Mouse (Mus musculus): ENCODE results near the gene Tssk4. TPM values are rescaled to one million over a fixed set of nuclear protein-coding genes. Genes with fewer than 3 reads are reported as not detected.

The Tssk4 gene
- polyA plus RNA-seq, 1 experiment from 2014 or later: 0.57 TPM

DNA sequence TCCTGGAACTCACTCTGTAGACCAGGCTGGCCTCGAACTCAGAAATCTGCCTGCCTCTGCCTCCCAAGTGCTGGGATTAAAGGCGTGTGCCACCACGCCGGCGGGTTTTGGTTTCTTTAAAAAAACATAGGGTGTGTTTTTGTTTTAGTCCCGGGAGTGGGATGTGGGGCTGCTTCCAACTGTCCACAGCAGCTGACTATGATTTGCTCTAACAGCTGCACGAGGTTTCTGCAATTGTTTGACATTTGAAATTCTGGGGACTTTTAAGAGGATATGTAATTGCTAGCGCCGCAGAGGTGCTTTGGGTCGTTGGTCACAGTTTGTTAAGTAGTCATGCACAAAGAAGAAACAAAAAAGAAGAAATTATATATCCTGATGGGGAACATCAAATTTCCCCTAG lies 39.4 kb downstream of the Tssk4 start:
- 84% methylated on average over 10 of the region's 10 CpGs for WGBS
- Histone ChIP-seq H3K36me3 (ENCODE audit: poor library complexity, severe bottlenecking) (no peaks in the 10 kb centered on the region), H3K4me3 (no peak overlapping the region), H3K4me1 (no peaks in the 10 kb centered on the region), H3K27me3 (peaks cover 5% of the 10 kb centered on the region; the same call in 1 of the 2 replicates), H3K9ac (no peak overlapping the region), H3K9me3 (replicated peaks) (no peaks in the 10 kb centered on the region), H3K27ac (no peak overlapping the region), H3K4me2 (no peak overlapping the region)
- ATAC-seq: no peak

DNA sequence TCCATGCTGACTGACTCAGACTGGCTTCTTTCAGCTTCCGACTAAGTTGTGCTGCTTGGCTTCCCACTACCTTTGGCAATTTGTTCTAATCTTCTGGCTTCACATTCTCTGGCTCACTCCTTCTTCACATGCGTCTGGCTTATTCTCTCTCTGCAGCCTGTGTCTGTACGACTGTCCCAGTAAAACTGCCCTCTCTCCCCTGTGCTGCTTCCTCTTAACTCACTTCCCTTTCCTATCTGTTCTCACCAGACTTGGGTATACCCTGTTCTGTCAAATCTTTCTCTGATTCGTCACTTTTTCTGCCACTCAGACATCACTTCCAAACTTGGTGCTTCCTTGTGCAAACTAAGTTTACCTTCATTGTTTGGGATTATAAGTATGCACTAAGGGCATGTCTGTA lies 47.2 kb downstream of the Tssk4 start:
- Histone ChIP-seq H3K36me3 (ENCODE audit: poor library complexity, severe bottlenecking) (no peaks in the 10 kb centered on the region), H3K9ac (no peak overlapping the region), H3K27me3 (no peaks in the 10 kb centered on the region), H3K4me2 (no peak overlapping the region), H3K4me1 (no peaks in the 10 kb centered on the region), H3K9me3 (replicated peaks) (no peaks in the 10 kb centered on the region), H3K4me3 (no peak overlapping the region), H3K27ac (no peak overlapping the region)
- 83% methylated on average over 4 of the region's 4 CpGs for WGBS
- no peak for ATAC-seq

DNA sequence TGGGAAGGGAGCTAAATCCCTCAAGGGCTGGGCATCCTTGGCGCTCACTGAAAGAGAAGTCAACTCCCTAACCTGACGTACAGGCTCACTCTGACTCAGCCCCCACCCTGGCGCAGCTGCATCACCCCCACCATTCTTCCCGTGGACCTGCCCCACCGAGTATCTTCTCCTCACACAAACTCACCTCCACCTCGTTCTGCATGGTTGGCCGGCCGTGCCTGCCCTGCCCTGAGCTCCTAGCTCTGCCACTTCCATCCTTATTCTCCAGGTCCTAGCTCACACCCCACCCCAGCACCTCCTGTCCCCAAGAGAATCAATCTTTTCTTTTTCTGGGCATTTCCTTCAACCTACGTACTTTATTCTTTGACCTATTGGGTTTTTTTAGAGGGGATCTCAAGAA lies 51.1 kb downstream of the Tssk4 start:
- 55% methylated on average over 9 of the region's 9 CpGs for whole genome bisulfite sequencing
- Histone ChIP-seq H3K9ac (no peak overlapping the region), H3K27me3 (no peaks in the 10 kb centered on the region), H3K4me2 (no peak overlapping the region), H3K4me3 (no peak overlapping the region), H3K4me1 (no peaks in the 10 kb centered on the region), H3K36me3 (ENCODE audit: poor library complexity, severe bottlenecking) (no peaks in the 10 kb centered on the region), H3K27ac (no peak overlapping the region), H3K9me3 (replicated peaks) (no peaks in the 10 kb centered on the region)
- ATAC-seq: no peak

Other genes with a start within 250 kb of the Tssk4 start
- gene Dhrs4, start 171.4 kb upstream of the Tssk4 start, polyA plus RNA-seq (2015; fragmentation: Nextera tagmentation; extraction: Ambion mirVana): 65.5 and 70.4 TPM in 2 replicates
- gene Carmil3, start 159.5 kb upstream of the Tssk4 start, polyA plus RNA-seq (2015; fragmentation: Nextera tagmentation; extraction: Ambion mirVana): 21.7 and 23.3 TPM in 2 replicates
- 1.5 and 2.0 TPM in 2 replicates for gene Cpne6, start 139.7 kb upstream of the Tssk4 start, polyA plus RNA-seq (2015; fragmentation: Nextera tagmentation; extraction: Ambion mirVana)
- gene Nrl, start 125.2 kb upstream of the Tssk4 start, polyA plus RNA-seq (2015; fragmentation: Nextera tagmentation; extraction: Ambion mirVana): not detected in 2 replicates
- gene Pck2, start 109.9 kb upstream of the Tssk4 start, polyA plus RNA-seq (2015; fragmentation: Nextera tagmentation; extraction: Ambion mirVana): 17.9 and 18.1 TPM in 2 replicates
- gene Dcaf11, start 90.2 kb upstream of the Tssk4 start, polyA plus RNA-seq (2015; fragmentation: Nextera tagmentation; extraction: Ambion mirVana): 108 and 115 TPM in 2 replicates
- 0.63 TPM in 1 of 2 replicates, not detected in the other for gene A730061H03Rik, start 89.8 kb upstream of the Tssk4 start, polyA plus RNA-seq (2015; fragmentation: Nextera tagmentation; extraction: Ambion mirVana)
- gene Fitm1, start 74.6 kb upstream of the Tssk4 start, polyA plus RNA-seq (2015; fragmentation: Nextera tagmentation; extraction: Ambion mirVana): not detected in 2 replicates
- gene Psme1, start 72.1 kb upstream of the Tssk4 start, polyA plus RNA-seq (2015; fragmentation: Nextera tagmentation; extraction: Ambion mirVana): 154 and 156 TPM in 2 replicates
- gene Emc9, start 64.9 kb upstream of the Tssk4 start, polyA plus RNA-seq (2015; fragmentation: Nextera tagmentation; extraction: Ambion mirVana): 8.2 and 8.8 TPM in 2 replicates
- 200 and 206 TPM in 2 replicates for gene Psme2, start 59.1 kb upstream of the Tssk4 start, polyA plus RNA-seq (2015; fragmentation: Nextera tagmentation; extraction: Ambion mirVana)
- 13.3 and 22.0 TPM in 2 replicates for gene Rnf31, start 58.5 kb upstream of the Tssk4 start, polyA plus RNA-seq (2015; fragmentation: Nextera tagmentation; extraction: Ambion mirVana)
- gene Irf9, start 46.6 kb upstream of the Tssk4 start, polyA plus RNA-seq (2015; fragmentation: Nextera tagmentation; extraction: Ambion mirVana): 6.9 and 7.2 TPM in 2 replicates
- gene Rec8, start 32.1 kb upstream of the Tssk4 start, polyA plus RNA-seq (2015; fragmentation: Nextera tagmentation; extraction: Ambion mirVana): 7.9 and 9.3 TPM in 2 replicates
- gene Ipo4, start 14.2 kb upstream of the Tssk4 start, polyA plus RNA-seq (2015; fragmentation: Nextera tagmentation; extraction: Ambion mirVana): 65.5 and 76.0 TPM in 2 replicates
- gene Gm49378, start 12.3 kb upstream of the Tssk4 start, polyA plus RNA-seq (2015; fragmentation: Nextera tagmentation; extraction: Ambion mirVana): 1.1 and 1.5 TPM in 2 replicates
- 64.3 and 71.3 TPM in 2 replicates for gene Tm9sf1, start 6.4 kb upstream of the Tssk4 start, polyA plus RNA-seq (2015; fragmentation: Nextera tagmentation; extraction: Ambion mirVana)
- 66.3 and 70.1 TPM in 2 replicates for gene Mdp1, start 10.3 kb downstream of the Tssk4 start, polyA plus RNA-seq (2015; fragmentation: Nextera tagmentation; extraction: Ambion mirVana)
- gene Gmpr2, start 21.8 kb downstream of the Tssk4 start, polyA plus RNA-seq (2015; fragmentation: Nextera tagmentation; extraction: Ambion mirVana): 57.5 and 60.4 TPM in 2 replicates
- gene Nedd8, start 21.9 kb downstream of the Tssk4 start, polyA plus RNA-seq (2015; fragmentation: Nextera tagmentation; extraction: Ambion mirVana): 665 and 692 TPM in 2 replicates
- 45.1 and 51.6 TPM in 2 replicates for gene Tinf2, start 31.6 kb downstream of the Tssk4 start, polyA plus RNA-seq (2015; fragmentation: Nextera tagmentation; extraction: Ambion mirVana)
- gene Tgm1, start 63.7 kb downstream of the Tssk4 start, polyA plus RNA-seq (2015; fragmentation: Nextera tagmentation; extraction: Ambion mirVana): 0.13 and 0.21 TPM in 2 replicates
- gene Rabggta, start 72.1 kb downstream of the Tssk4 start, polyA plus RNA-seq (2015; fragmentation: Nextera tagmentation; extraction: Ambion mirVana): 33.5 and 37.8 TPM in 2 replicates
- gene Dhrs1, start 95.5 kb downstream of the Tssk4 start, polyA plus RNA-seq (2015; fragmentation: Nextera tagmentation; extraction: Ambion mirVana): 77.1 and 78.8 TPM in 2 replicates
- gene Nop9, start 95.5 kb downstream of the Tssk4 start, polyA plus RNA-seq (2015; fragmentation: Nextera tagmentation; extraction: Ambion mirVana): 44.4 and 46.4 TPM in 2 replicates
- gene Cideb, start 108.3 kb downstream of the Tssk4 start, polyA plus RNA-seq (2015; fragmentation: Nextera tagmentation; extraction: Ambion mirVana): 0.20 and 0.23 TPM in 2 replicates
- gene Ltb4r2, start 111.2 kb downstream of the Tssk4 start, polyA plus RNA-seq (2015; fragmentation: Nextera tagmentation; extraction: Ambion mirVana): 0.18 and 0.29 TPM in 2 replicates
- gene Ltb4r1, start 115.8 kb downstream of the Tssk4 start, polyA plus RNA-seq (2015; fragmentation: Nextera tagmentation; extraction: Ambion mirVana): 0.45 TPM in 1 of 2 replicates, not detected in the other
- gene Adcy4, start 133.9 kb downstream of the Tssk4 start, polyA plus RNA-seq (2015; fragmentation: Nextera tagmentation; extraction: Ambion mirVana): 3.6 and 5.4 TPM in 2 replicates
- gene Ripk3, start 138.7 kb downstream of the Tssk4 start, polyA plus RNA-seq (2015; fragmentation: Nextera tagmentation; extraction: Ambion mirVana): 2.1 and 2.4 TPM in 2 replicates
- gene Nfatc4, start 173.0 kb downstream of the Tssk4 start, polyA plus RNA-seq (2015; fragmentation: Nextera tagmentation; extraction: Ambion mirVana): 17.0 and 18.9 TPM in 2 replicates
- gene Nynrin, start 203.8 kb downstream of the Tssk4 start, polyA plus RNA-seq (2015; fragmentation: Nextera tagmentation; extraction: Ambion mirVana): 9.3 and 12.4 TPM in 2 replicates
- gene Cbln3, start 234.2 kb downstream of the Tssk4 start, polyA plus RNA-seq (2015; fragmentation: Nextera tagmentation; extraction: Ambion mirVana): 0.08 and 0.18 TPM in 2 replicates
- 9.6 and 10.8 TPM in 2 replicates for gene Khnyn, start 234.8 kb downstream of the Tssk4 start, polyA plus RNA-seq (2015; fragmentation: Nextera tagmentation; extraction: Ambion mirVana)